Mouse (Mus musculus) G1E (cell line): Measurements from ENCODE around the gene P3h2. TPM values are rescaled to one million over a fixed set of nuclear protein-coding genes. Genes with fewer than 3 reads are reported as not detected.

ENCODE experiments used
- ATAC-seq: 2 replicates; pipeline ENCODE4 v1.8.0; 2016; ENCODE audit warnings: mild to moderate bottlenecking; ENCODE audit not compliant: insufficient number of reproducible peaks, poor library complexity, low FRiP score, severe bottlenecking; ENCODE audit errors: extremely low read depth
- DNase-seq: peaks from one replicate; pipeline ENCODE4 v3.0.0; 2012; ENCODE audit warnings: low spot score
- H3K27me3 ChIP-seq: 2 replicates; pipeline ENCODE4 v1.6.1; 2012; ENCODE audit warnings: mild to moderate bottlenecking, low read length, inconsistent platforms; ENCODE audit not compliant: insufficient read depth
- H3K36me3 ChIP-seq: replicated peaks from 2 replicates; pipeline ENCODE3; 2012; ENCODE audit warnings: mild to moderate bottlenecking, inconsistent platforms
- H3K4me1 ChIP-seq: 2 replicates; pipeline ENCODE4 v1.6.1; 2012; ENCODE audit warnings: low read depth, low read length, inconsistent platforms, mixed read lengths; ENCODE audit not compliant: insufficient read depth
- H3K4me3 ChIP-seq: 2 replicates; pipeline ENCODE4 v1.5.1; 2012; ENCODE audit warnings: low read depth, mild to moderate bottlenecking, inconsistent platforms, low read length, moderate library complexity, mixed read lengths
- H3K9me3 ChIP-seq: replicated peaks from 2 replicates; pipeline ENCODE4 v1.6.1; 2012; ENCODE audit warnings: inconsistent platforms
- CTCF ChIP-seq: IDR thresholded peaks from 2 replicates; pipeline ENCODE4 v1.5.1; 2012; ENCODE audit warnings: low read depth, low read length, inconsistent platforms, mixed read lengths
- GATA1 ChIP-seq: IDR thresholded peaks from 2 replicates; pipeline ENCODE4 v1.6.1; 2012; ENCODE audit warnings: borderline replicate concordance, low read length, inconsistent platforms, mixed read lengths
- GATA2 ChIP-seq: IDR thresholded peaks from 2 replicates; pipeline ENCODE4 v1.6.1; 2012; ENCODE audit warnings: low read depth, low read length, inconsistent platforms, borderline replicate concordance
- POLR2AphosphoS5 ChIP-seq: IDR thresholded peaks from 2 replicates; pipeline ENCODE4 v1.6.1; 2012; ENCODE audit warnings: low read depth, low read length, inconsistent platforms; ENCODE audit not compliant: insufficient replicate concordance
- TAL1 ChIP-seq: conservative IDR thresholded peaks from 2 replicates; pipeline ENCODE4 v1.6.1; 2012; ENCODE audit warnings: low read depth, low read length, inconsistent platforms, mixed read lengths
- polyA plus RNA-seq: library from polyadenylated mRNA; stranded (reverse); fragments of >175 nt; gene quantifications from 2 replicates; pipeline ENCODE4 v1.2.3, GENCODE M21; 2012
- total RNA-seq, 2 experiments: library from RNA; stranded (forward) in 1 of 2; stranded (reverse) in 1 of 2; fragments of 200-1000 nt in 1 of 2; fragments of >200 nt in 1 of 2; fragmentation: Nextera tagmentation in 1 of 2; gene quantifications; 2 replicates each; pipeline ENCODE4 v1.2.3; 2014 to 2017

The P3h2 gene
- total and polyA plus RNA-seq, 3 experiments: not detected

DNA sequence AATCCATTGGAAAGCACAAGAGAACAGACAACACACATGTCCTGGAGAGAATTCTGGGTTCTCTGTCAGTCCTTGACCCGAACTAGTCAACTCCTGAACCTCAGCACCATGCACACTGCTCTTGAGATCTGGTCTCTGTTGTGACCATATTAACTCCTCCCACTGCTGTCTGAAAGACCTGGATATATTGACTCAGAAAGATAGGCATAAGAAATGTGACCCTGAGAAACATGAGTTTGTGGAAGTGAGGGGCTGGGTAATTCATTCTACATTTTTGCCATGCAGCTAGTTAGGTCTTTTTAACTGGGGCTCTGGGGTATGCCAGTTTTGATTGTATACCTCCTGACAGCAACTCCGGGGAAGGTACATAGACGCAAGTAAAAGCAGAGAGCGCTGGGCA lies 1.3 kb downstream of the P3h2 start:
- Histone ChIP-seq H3K9me3 (peaks cover 23% of the 10 kb centered on the region), H3K4me3 (no peak overlapping the region), H3K36me3 (no peaks in the 10 kb centered on the region), H3K27me3 (no peaks in the 10 kb centered on the region), H3K4me1 (no peaks in the 10 kb centered on the region)
- TF ChIP-seq TAL1 (no peak), GATA1 (no peak), POLR2AphosphoS5 (no peak), CTCF (no peak), GATA2 (no peak)
- no peak for DNase-seq
- ATAC-seq: no peak

DNA sequence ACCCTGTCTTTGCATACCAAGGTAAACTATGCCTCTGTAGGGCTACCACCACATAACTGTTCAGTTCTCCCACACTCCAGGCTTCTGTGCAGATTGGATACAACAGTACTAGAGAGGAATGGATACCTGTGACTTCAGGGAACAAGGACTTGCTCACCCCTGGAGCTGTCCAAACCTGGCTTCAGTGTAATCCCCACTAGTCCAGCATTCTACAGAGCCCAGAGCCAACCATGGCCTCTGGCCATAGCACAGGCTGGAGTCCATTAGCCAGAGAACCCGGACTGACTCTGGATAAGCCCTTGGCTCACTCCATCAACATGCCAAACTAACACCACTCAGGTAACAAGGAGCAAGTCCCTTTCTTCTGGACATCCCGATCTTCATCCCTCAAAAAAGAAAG lies 2.7 kb downstream of the P3h2 start:
- ATAC-seq (no peak), DNase-seq (no peak)
- Histone ChIP-seq H3K4me3 (no peak overlapping the region), H3K27me3 (no peaks in the 10 kb centered on the region), H3K4me1 (no peaks in the 10 kb centered on the region), H3K9me3 (peaks cover 17% of the 10 kb centered on the region), H3K36me3 (no peaks in the 10 kb centered on the region)
- no peak for TF ChIP-seq GATA2

DNA sequence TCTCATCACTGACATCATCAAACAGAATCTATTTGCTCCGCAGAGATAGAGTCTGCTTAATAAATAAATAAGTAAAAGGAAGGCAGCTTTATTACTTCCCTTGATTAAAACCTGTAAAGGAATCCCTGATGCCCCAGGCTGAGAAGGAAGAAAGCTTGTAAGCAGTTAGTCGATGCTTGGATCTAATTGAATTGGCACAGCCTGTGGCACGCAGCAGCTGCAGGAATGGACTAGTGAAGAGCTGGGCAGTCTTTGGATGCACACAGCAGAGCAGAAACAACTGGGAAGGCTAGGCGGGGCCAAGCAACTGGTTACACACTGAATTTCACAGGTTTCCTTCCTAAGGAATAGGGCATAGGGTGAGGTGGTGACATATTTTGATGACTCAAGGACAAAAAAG lies 5.4 kb downstream of the P3h2 start:
- no peaks in the 10 kb centered on the region for H3K4me1 ChIP-seq
- TF ChIP-seq GATA1 (no peak), GATA2 (no peak), CTCF (no peak), POLR2AphosphoS5 (no peak), TAL1 (no peak)

DNA sequence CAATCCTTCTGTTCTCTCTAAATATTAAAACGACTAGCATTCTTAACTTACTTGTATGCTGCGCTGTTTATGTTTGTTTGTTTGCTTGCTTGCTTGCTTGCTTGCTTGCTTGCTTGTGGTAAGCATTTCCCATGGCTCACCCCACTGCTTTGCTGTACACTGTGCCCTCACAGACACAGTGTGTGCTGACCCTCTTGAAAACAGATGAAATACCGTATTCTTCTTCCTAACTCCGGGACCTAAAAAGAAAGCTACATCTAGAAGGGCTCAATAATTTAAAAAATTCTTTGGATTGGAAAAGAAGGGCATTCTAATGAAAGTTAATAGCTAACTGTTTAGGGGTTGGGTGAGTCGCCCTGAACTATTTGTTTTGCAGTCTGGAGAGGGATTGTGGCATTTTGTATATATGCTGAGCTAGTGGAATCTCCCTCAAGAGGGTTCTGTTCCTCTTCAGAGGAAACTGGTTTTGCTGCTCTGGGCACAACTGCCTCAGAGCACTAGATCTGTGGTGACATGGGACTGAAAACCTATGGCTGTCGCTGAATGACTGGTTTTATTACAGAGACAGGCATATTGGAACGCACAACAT lies 9.8 kb downstream of the P3h2 start:
- no peak for ATAC-seq
- H3K4me1 ChIP-seq: no peaks in the 10 kb centered on the region
- DNase-seq: no peak
- no peaks in the 10 kb centered on the region for H3K36me3 ChIP-seq
- H3K4me3 ChIP-seq: no peak overlapping the region
- peaks cover 2% of the 10 kb centered on the region; the same call in 1 of the 2 replicates for H3K9me3 ChIP-seq
- no peaks in the 10 kb centered on the region for H3K27me3 ChIP-seq
- TF ChIP-seq TAL1: no peak
- TF ChIP-seq GATA2: no peak
- no peak for TF ChIP-seq CTCF
- no peak for TF ChIP-seq POLR2AphosphoS5
- no peak for TF ChIP-seq GATA1

More for the DNA sequence above, 5.4 kb downstream of the P3h2 start:
- Histone ChIP-seq H3K36me3 (no peaks in the 10 kb centered on the region), H3K9me3 (peaks cover 9% of the 10 kb centered on the region), H3K27me3 (no peaks in the 10 kb centered on the region), H3K4me3 (no peak overlapping the region)
- DNase-seq (no peak), ATAC-seq (no peak)

DNA sequence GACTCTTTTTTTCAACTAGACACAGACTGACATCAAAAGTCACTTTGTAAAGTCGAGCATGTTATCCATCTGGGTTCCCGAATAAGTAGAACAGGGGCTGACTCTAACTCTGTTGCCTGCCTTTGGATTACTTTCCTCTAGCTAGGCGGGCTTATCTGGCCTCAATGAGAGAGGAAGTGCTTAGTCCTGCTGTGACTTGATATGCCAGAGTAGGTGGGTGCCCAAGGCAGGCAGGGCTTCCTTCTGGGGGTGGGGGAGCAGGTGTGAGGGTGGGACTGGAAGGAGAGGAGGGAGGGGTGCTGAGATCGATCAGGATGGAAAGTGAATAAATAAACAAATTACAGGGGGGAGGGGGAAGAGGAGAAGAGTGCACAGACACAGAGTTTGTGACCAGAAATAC lies 11.7 kb downstream of the P3h2 start:
- Histone ChIP-seq H3K27me3 (no peaks in the 10 kb centered on the region), H3K36me3 (no peaks in the 10 kb centered on the region), H3K4me1 (no peaks in the 10 kb centered on the region), H3K4me3 (no peak overlapping the region), H3K9me3 (peaks cover 2% of the 10 kb centered on the region; the same call in 1 of the 2 replicates)
- DNase-seq (no peak), ATAC-seq (no peak)
- TF ChIP-seq GATA2 (no peak), TAL1 (no peak), GATA1 (no peak), POLR2AphosphoS5 (no peak)

DNA sequence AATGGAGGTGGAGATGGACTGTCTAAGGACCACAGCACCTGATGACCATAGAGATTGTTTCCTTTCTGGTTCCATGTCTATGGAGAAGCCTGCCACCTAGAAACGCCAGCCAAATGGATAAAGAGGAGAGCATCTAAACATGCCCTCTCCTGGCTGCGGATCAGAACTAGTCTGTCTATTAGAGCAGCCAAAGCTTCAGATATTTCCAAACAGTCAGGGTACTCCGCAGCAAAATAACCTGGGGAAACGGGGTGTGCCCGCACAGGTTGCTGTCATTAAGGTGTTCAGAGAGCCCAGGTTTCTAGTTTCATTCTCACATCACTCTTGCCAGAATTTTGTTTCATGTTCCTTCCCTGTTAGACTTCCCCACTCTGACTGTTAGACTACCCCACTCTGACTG lies 16.6 kb downstream of the P3h2 start:
- Histone ChIP-seq H3K9me3 (peaks cover 8% of the 10 kb centered on the region), H3K36me3 (no peaks in the 10 kb centered on the region), H3K27me3 (no peaks in the 10 kb centered on the region), H3K4me1 (no peaks in the 10 kb centered on the region), H3K4me3 (no peak overlapping the region)
- DNase-seq (no peak), ATAC-seq (no peak)
- no peak for TF ChIP-seq GATA1
- TF ChIP-seq GATA2: no peak
- no peak for TF ChIP-seq POLR2AphosphoS5
- no peak for TF ChIP-seq TAL1
- no peak for TF ChIP-seq CTCF

DNA sequence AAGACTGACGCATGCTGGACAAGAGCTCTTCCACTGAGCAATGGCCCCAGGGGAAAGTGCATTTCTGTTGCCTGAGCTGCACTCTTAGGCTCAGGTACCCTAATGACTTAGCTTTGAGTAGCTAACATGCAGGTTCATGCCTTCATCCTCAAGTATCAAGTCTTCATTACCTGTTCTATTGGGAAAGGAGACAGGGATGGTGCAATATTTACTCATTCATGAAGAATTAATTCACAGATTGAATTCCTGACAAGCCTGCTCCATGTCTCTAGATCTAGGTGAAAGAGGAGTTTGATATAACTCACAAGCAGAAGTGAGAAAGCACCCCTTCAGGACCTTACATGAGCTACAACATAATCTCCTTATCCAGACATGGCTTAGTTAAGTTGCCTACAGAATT lies 17.3 kb downstream of the P3h2 start:
- Histone ChIP-seq H3K36me3 (no peaks in the 10 kb centered on the region), H3K4me1 (no peaks in the 10 kb centered on the region), H3K4me3 (no peak overlapping the region), H3K9me3 (peaks cover 6% of the 10 kb centered on the region), H3K27me3 (no peaks in the 10 kb centered on the region)
- ATAC-seq: no peak
- TF ChIP-seq GATA2 (no peak), TAL1 (no peak), POLR2AphosphoS5 (no peak), CTCF (no peak), GATA1 (no peak)
- no peak for DNase-seq
